ENCODE assay signal across 12 mouse cellular contexts in the genomic region with DNA sequence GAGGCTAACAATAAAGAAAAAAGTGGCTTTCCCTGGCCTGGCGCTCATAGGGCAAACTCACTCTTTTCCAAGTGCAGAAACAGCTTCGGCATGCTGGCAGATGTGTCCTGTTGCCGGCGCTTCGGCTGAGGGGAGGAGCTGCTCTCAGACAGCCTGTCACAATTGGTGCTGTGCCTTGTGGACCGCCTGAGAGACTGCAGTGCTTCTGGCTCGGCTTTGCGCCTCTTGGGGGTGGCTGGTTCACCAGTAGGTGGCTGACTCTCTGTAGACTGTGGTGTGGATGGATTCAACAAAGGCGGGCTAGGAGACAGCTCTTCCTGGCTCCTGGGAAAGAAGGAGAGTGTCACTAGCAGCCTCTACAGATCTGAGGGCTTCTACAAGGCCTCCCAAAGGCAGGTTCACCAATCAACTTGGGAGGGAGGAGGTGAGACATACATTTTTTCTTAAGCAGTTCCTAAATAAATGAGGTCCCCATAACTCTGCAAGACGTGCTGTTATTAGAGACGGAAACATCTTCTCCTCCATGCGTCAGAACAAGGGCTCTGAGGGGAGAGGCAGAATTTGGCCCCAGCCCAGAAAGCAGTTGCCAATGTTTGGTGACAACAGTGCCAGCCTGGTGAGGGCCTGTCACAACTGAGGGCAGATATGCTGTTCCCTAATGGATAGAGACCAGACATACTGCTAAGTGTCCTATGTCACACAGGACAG. TPM values are rescaled to one million over a fixed set of nuclear protein-coding genes. Genes with fewer than 3 reads are reported as not detected.
DNase-seq lines count a peak whose midpoint lies in the region; ATAC-seq and TF ChIP-seq lines count a peak whose summit lies in the region.
"Had no signal": no experiment of that assay in that cellular context is flagged by ENCODE, and none has a peak within 500 bp of the region (broad histone marks: within the 10 kb centered on the region; RNA-seq: fewer than 3 reads in every experiment).

No protein-coding gene starts in this region.

- no peak for TF ChIP-seq EP300 in MEL (IDR thresholded peaks at IDR 0.05; ENCODE audit: low read depth in 1 of 2, low read length in 2 of 2)

- TF ChIP-seq POLR2A in MEL (IDR thresholded peaks at IDR 0.05; ENCODE audit: control insufficient read depth in 1 of 2, insufficient read depth in 1 of 2, low read depth in 1 of 2, low read length in 2 of 2, poor library complexity in 1 of 2), result no peak

- H3K9me3 ChIP-seq in MEL (replicated peaks; ENCODE audit: insufficient read depth, low read length), result no peaks in the 10 kb centered on the region
- H3K9me3 ChIP-seq in heart, embryonic 14.5 days (ENCODE audit: control insufficient read depth, low read length), result no peaks in the 10 kb centered on the region
- no peaks in the 10 kb centered on the region for H3K9me3 ChIP-seq in lung, embryonic 16.5 days (ENCODE audit: control insufficient read depth, low read length)
- no peaks in the 10 kb centered on the region for H3K9me3 ChIP-seq in hindbrain, embryonic 14.5 days (ENCODE audit: control insufficient read depth, low read length)
- H3K9me3 ChIP-seq: limb, embryonic 13.5 days; midbrain, embryonic 12.5 days had no signal

- H3K79me2 ChIP-seq in MEL (ENCODE audit: control insufficient read depth, insufficient read depth, low read length, poor library complexity), result peaks cover 1% of the 10 kb centered on the region; the same call in 1 of the 2 replicates

- 50% methylated on average over 12 of the region's 12 CpGs for whole genome bisulfite sequencing in heart, embryonic 14.5 days
- 41% methylated on average over 12 of the region's 12 CpGs for WGBS in lung, embryonic 16.5 days
- 74% methylated on average over 12 of the region's 12 CpGs for WGBS in hindbrain, embryonic 14.5 days

- H3K27ac ChIP-seq in MEL (ENCODE audit: control insufficient read depth, low read depth, low read length), result no peak overlapping the region
- H3K27ac ChIP-seq in heart, embryonic 14.5 days (replicated peaks in 1 of 2; ENCODE audit: control insufficient read depth in 1 of 2, insufficient read depth in 1 of 2, low read depth in 2 of 2, low read length in 2 of 2), result peak overlapping the region in 1 of 2 experiments; percentile 41; a peak in 3 of 4 replicates
- peak overlapping the region; percentile 59 for H3K27ac ChIP-seq in lung, embryonic 16.5 days (ENCODE audit: low read length)
- no peak overlapping the region for H3K27ac ChIP-seq in hindbrain, embryonic 14.5 days
- H3K27ac ChIP-seq: limb, embryonic 13.5 days; midbrain, embryonic 12.5 days had no signal

- H3K9ac ChIP-seq in MEL (ENCODE audit: control insufficient read depth, low read depth, low read length, poor library complexity, severe bottlenecking), result no peak overlapping the region
- no peak overlapping the region; the same call in 1 of the 2 replicates for H3K9ac ChIP-seq in heart, embryonic 14.5 days (ENCODE audit: low read length)
- no peak overlapping the region for H3K9ac ChIP-seq in lung, embryonic 16.5 days (ENCODE audit: low read length)
- H3K9ac ChIP-seq in hindbrain, embryonic 14.5 days, result no peak overlapping the region
- H3K9ac ChIP-seq: limb, embryonic 13.5 days; midbrain, embryonic 12.5 days had no signal

- peak; percentile 87 for ATAC-seq in frontal cortex, adult (ENCODE audit: low TSS enrichment)
- peak; percentile 54; the same call in 1 of the 2 replicates for ATAC-seq in heart, embryonic 14.5 days (ENCODE audit: insufficient number of reproducible peaks, insufficient read depth, low FRiP score, low read depth)
- peak; percentile 98 for ATAC-seq in lung, embryonic 16.5 days (ENCODE audit: low read depth)
- ATAC-seq in hindbrain, embryonic 14.5 days (ENCODE audit: low FRiP score), result no peak
- ATAC-seq in monocyte, adult 5-6 weeks (replicated peaks; ENCODE audit: insufficient number of reproducible peaks, low FRiP score, low TSS enrichment, poor library complexity, severe bottlenecking), result no peak
- ATAC-seq: Patski had no signal

- H3K4me3 ChIP-seq in MEL (ENCODE audit: control insufficient read depth in 1 of 2, insufficient read depth in 1 of 2, low read depth in 2 of 2, low read length in 2 of 2), result no peak overlapping the region
- no peak overlapping the region for H3K4me3 ChIP-seq in heart, embryonic 14.5 days (ENCODE audit: control insufficient read depth in 1 of 2, insufficient read depth in 1 of 2, low read depth in 1 of 2, low read length in 2 of 2)
- H3K4me3 ChIP-seq in lung, embryonic 16.5 days (ENCODE audit: low read length), result no peak overlapping the region
- no peak overlapping the region for H3K4me3 ChIP-seq in hindbrain, embryonic 14.5 days (replicated peaks; ENCODE audit: low read length)
- H3K4me3 ChIP-seq: limb, embryonic 13.5 days; midbrain, embryonic 12.5 days had no signal

- peak overlapping the region; percentile 25; the same call in 1 of the 2 replicates for H3K4me2 ChIP-seq in heart, embryonic 14.5 days (ENCODE audit: low read length)
- H3K4me2 ChIP-seq in lung, embryonic 16.5 days (ENCODE audit: low read depth, low read length), result no peak overlapping the region
- no peak overlapping the region for H3K4me2 ChIP-seq in hindbrain, embryonic 14.5 days (replicated peaks)
- H3K4me2 ChIP-seq: limb, embryonic 13.5 days; midbrain, embryonic 12.5 days had no signal

- H3K27me3 ChIP-seq in MEL (ENCODE audit: control insufficient read depth in 1 of 2, insufficient read depth in 2 of 2, low read length in 2 of 2), result no peaks in the 10 kb centered on the region
- H3K27me3 ChIP-seq in heart, embryonic 14.5 days (ENCODE audit: control insufficient read depth, insufficient read depth, low read length), result no peaks in the 10 kb centered on the region
- no peaks in the 10 kb centered on the region for H3K27me3 ChIP-seq in lung, embryonic 16.5 days (ENCODE audit: control insufficient read depth, insufficient read depth, low read depth, low read length)
- H3K27me3 ChIP-seq in hindbrain, embryonic 14.5 days (ENCODE audit: control insufficient read depth, insufficient read depth, low read length), result 0 out of 2 replicates have a peak, but pooled peaks cover 4% of the 10 kb centered on the region
- H3K27me3 ChIP-seq: Patski had no signal

- no peak for TF ChIP-seq CTCF in MEL (IDR thresholded peaks at IDR 0.05 in 2 of 3, conservative IDR thresholded peaks at IDR 0.05 in 1 of 3; ENCODE audit: control insufficient read depth in 1 of 3, insufficient read depth in 1 of 3, low read depth in 2 of 3, low read length in 3 of 3, poor library complexity in 1 of 3, severe bottlenecking in 1 of 3)

- peaks cover 2 to 16% of the 10 kb centered on the region in 2 experiments for H3K36me3 ChIP-seq in MEL (ENCODE audit: control insufficient read depth in 1 of 2, insufficient read depth in 2 of 2, low read length in 2 of 2)
- peaks cover 43% of the 10 kb centered on the region for H3K36me3 ChIP-seq in heart, embryonic 14.5 days (ENCODE audit: control insufficient read depth, insufficient read depth, low read length)
- no peaks in the 10 kb centered on the region; the same call in 1 of the 2 replicates for H3K36me3 ChIP-seq in lung, embryonic 16.5 days (ENCODE audit: control insufficient read depth, insufficient read depth, low read length)
- peaks cover 16% of the 10 kb centered on the region; the same call in 1 of the 2 replicates for H3K36me3 ChIP-seq in hindbrain, embryonic 14.5 days (replicated peaks; ENCODE audit: control insufficient read depth, insufficient read depth)

- H3K4me1 ChIP-seq in MEL (ENCODE audit: control insufficient read depth in 1 of 2, insufficient read depth in 2 of 2, low read length in 2 of 2), result no peaks in the 10 kb centered on the region
- 0 out of 4 replicates have a peak, but pooled peaks cover 0 to 3% of the 10 kb centered on the region in 2 experiments for H3K4me1 ChIP-seq in heart, embryonic 14.5 days (ENCODE audit: control insufficient read depth in 2 of 2, insufficient read depth in 2 of 2, low read length in 2 of 2)
- no peaks in the 10 kb centered on the region for H3K4me1 ChIP-seq in lung, embryonic 16.5 days (replicated peaks; ENCODE audit: control insufficient read depth, insufficient read depth, low read length)
- no peaks in the 10 kb centered on the region for H3K4me1 ChIP-seq in hindbrain, embryonic 14.5 days (replicated peaks; ENCODE audit: control insufficient read depth, insufficient read depth, low read length)
- H3K4me1 ChIP-seq: limb, embryonic 13.5 days; midbrain, embryonic 12.5 days had no signal

- TF ChIP-seq RAD21 in MEL (IDR thresholded peaks at IDR 0.05; ENCODE audit: low read depth, low read length), result no peak

- no peak for DNase-seq in frontal cortex, postnatal 10 days (ENCODE audit: low spot score in 2 of 2)
- no peak for DNase-seq in MEL (ENCODE audit: low read depth, low spot score)
- DNase-seq in hindbrain, embryonic 14.5 days (ENCODE audit: low spot score), result no peak
- DNase-seq in thymus, postnatal 14 days, result no peak
- DNase-seq: B cell, adult 2 months had no signal

TF ChIP-seq in MEL, 35 proteins besides CTCF, POLR2A, EP300 and RAD21:
- TF ChIP-seq ZKSCAN1 (IDR thresholded peaks at IDR 0.05; ENCODE audit: low read depth, low read length) (no peak), ZMIZ1 (IDR thresholded peaks at IDR 0.05; ENCODE audit: low read depth, low read length) (no peak), HCFC1 (IDR thresholded peaks at IDR 0.05; ENCODE audit: low read depth, low read length) (no peak), POLR2AphosphoS2 (IDR thresholded peaks at IDR 0.05; ENCODE audit: low read length) (peak; percentile 46; the same call in 1 of the 2 replicates), MAZ (IDR thresholded peaks at IDR 0.05; ENCODE audit: low read depth, low read length) (no peak)

RNA-seq across cellular contexts. Expression of a gene that starts 9.6 kb away (rescaled TPM):
- total RNA-seq in MEL (2012; rRNA removed), result 76.7 and 77.4 TPM in 2 replicates
- polyA plus RNA-seq in MEL (2012; ENCODE audit: insufficient read depth in 1 of 2, insufficient read length in 2 of 2, low read depth in 1 of 2, low replicate concordance in 2 of 2, missing spikeins in 1 of 2), result 100 to 1,000 TPM in 1 of 2 experiments, 10 to 100 TPM in 1; 79.9 to 229 TPM
- polyA plus RNA-seq in heart, embryonic 14.5 days (2014; fragmentation: Nextera tagmentation; extraction: Ambion mirVana), result 43.7 and 43.8 TPM in 2 replicates
- polyA plus RNA-seq in lung, embryonic 16.5 days (2015; fragmentation: Nextera tagmentation; extraction: Ambion mirVana), result 43.7 and 46.4 TPM in 2 replicates
- polyA plus RNA-seq in hindbrain, embryonic 14.5 days (2014; fragmentation: Nextera tagmentation; extraction: Ambion mirVana), result 19.9 and 22.3 TPM in 2 replicates
- total RNA-seq in monocyte, adult 5-6 weeks (2017), result 33.6 to 63.7 TPM (median 41.4 TPM) in 3 replicates

Comparison
In these comparisons a context has a peak if more than half of its experiments do, and no peak if none do; other contexts are left out.
1. ATAC-seq: peak in frontal cortex, adult (single experiment), heart, embryonic 14.5 days (single experiment) and lung, embryonic 16.5 days (single experiment); none in hindbrain, embryonic 14.5 days (single experiment) and monocyte, adult 5-6 weeks (single experiment).